ENCODE assay signal across 26 mouse cellular contexts in the genomic region with DNA sequence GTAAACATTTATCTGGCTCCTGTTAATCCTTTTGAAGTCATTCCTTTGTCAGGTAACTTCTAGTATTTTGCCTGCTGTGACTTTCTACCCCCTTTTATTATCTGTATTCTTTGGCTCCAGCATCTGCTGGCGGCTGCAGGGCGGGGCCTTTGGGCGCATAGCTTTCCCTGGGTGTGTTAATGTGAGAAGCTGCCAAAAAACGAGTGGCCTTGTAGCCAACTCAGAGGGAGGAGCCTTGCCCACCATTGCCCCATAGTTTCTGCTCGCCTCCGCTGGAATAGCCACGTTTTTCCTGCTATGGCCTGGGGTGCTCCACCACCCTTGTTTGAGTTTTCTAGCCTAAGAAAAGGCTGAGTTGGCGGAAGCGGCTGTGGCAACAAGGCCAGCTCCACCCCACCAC. TPM values are rescaled to one million over a fixed set of nuclear protein-coding genes. Genes with fewer than 3 reads are reported as not detected.
DNase-seq lines count a peak whose midpoint lies in the region; ATAC-seq and TF ChIP-seq lines count a peak whose summit lies in the region.
"Had no signal": no experiment of that assay in that cellular context is flagged by ENCODE, and none has a peak within 500 bp of the region (broad histone marks: within the 10 kb centered on the region; RNA-seq: fewer than 3 reads in every experiment).

No protein-coding gene starts in this region.

- H3K36me3 ChIP-seq in heart, embryonic 15.5 days, result no peaks in the 10 kb centered on the region
- H3K36me3 ChIP-seq in thymus, adult 2 months (ENCODE audit: control insufficient read depth, insufficient read depth, low read length), result no peaks in the 10 kb centered on the region
- H3K36me3 ChIP-seq: G1E; kidney, embryonic 15.5 days; midbrain, embryonic 12.5 days had no signal

- no peak overlapping the region for H3K9ac ChIP-seq in heart, embryonic 15.5 days
- H3K9ac ChIP-seq: forebrain, embryonic 13.5 days; kidney, embryonic 15.5 days; liver, embryonic 14.5 days; midbrain, embryonic 12.5 days had no signal

- no peak for DNase-seq in heart, adult 8-10 months (ENCODE audit: low spot score)
- peak; percentile 12 for DNase-seq in lung, adult 2 months
- DNase-seq in lung, postnatal 14 days, result no peak
- DNase-seq in fat pad, adult 2 months (ENCODE audit: extremely low read depth, low read depth, low spot score), result peak; percentile 88
- DNase-seq in spleen, postnatal 36 days (ENCODE audit: low spot score in 2 of 2), result no peak
- DNase-seq in thymus, adult 2 months, result no peak
- DNase-seq: cerebellum, adult 18-20 months; cerebellum, postnatal 25 days; gastrocnemius, postnatal 14 days; kidney, postnatal 4 days; right cerebral cortex, postnatal 4 days; thymus, postnatal 25 days had no signal

- no peak for TF ChIP-seq CTCF in lung, adult 2 months (IDR thresholded peaks at IDR 0.05; ENCODE audit: insufficient read depth, low read length)
- no peak for TF ChIP-seq CTCF in thymus, adult 2 months (IDR thresholded peaks at IDR 0.05; ENCODE audit: borderline replicate concordance, control insufficient read depth, extremely low read depth, insufficient read depth, low read length, poor library complexity)

- 0 out of 2 replicates have a peak overlapping the region, but pooled peaks have one; percentile 11 for H3K4me2 ChIP-seq in heart, embryonic 15.5 days
- H3K4me2 ChIP-seq: forebrain, embryonic 13.5 days; kidney, embryonic 15.5 days; midbrain, embryonic 12.5 days had no signal

- no peaks in the 10 kb centered on the region for H3K27me3 ChIP-seq in heart, embryonic 15.5 days
- H3K27me3 ChIP-seq in thymus, adult 2 months (ENCODE audit: control insufficient read depth, insufficient read depth, low read length), result no peaks in the 10 kb centered on the region
- H3K27me3 ChIP-seq: forebrain, embryonic 13.5 days; kidney, embryonic 15.5 days; midbrain, embryonic 12.5 days had no signal

- H3K9me3 ChIP-seq in heart, embryonic 15.5 days (replicated peaks), result no peaks in the 10 kb centered on the region
- H3K9me3 ChIP-seq: forebrain, embryonic 13.5 days had no signal

- H3K4me3 ChIP-seq in heart, embryonic 15.5 days, result no peak overlapping the region
- H3K4me3 ChIP-seq in lung, adult 2 months (replicated peaks; ENCODE audit: extremely low read depth, low read depth, low read length), result no peak overlapping the region
- no peak overlapping the region for H3K4me3 ChIP-seq in thymus, adult 2 months (ENCODE audit: control insufficient read depth, insufficient read depth, low read length)
- H3K4me3 ChIP-seq: forebrain, embryonic 13.5 days; kidney, embryonic 15.5 days; midbrain, embryonic 12.5 days had no signal

- 65% methylated on average over 9 of the region's 9 CpGs for WGBS in heart, embryonic 15.5 days
- WGBS in lung, adult 2 months, result 60% methylated on average over 9 of the region's 9 CpGs
- 89% methylated on average over 9 of the region's 9 CpGs for WGBS in thymus, adult 2 months

- no peak for ATAC-seq in heart, embryonic 15.5 days (replicated peaks; ENCODE audit: insufficient number of reproducible peaks, insufficient read depth, low FRiP score, low read depth)
- ATAC-seq in megakaryocyte-erythroid progenitor cell, adult 5-6 weeks (replicated peaks; ENCODE audit: low FRiP score, low TSS enrichment, poor library complexity, severe bottlenecking), result 0 out of 2 replicates have a peak, but pooled peaks have one; percentile 57
- ATAC-seq: forebrain, embryonic 13.5 days; hindbrain, embryonic 16.5 days; intestine, embryonic 16.5 days had no signal

- H3K4me1 ChIP-seq in heart, embryonic 15.5 days (replicated peaks), result no peaks in the 10 kb centered on the region
- H3K4me1 ChIP-seq in lung, adult 2 months (ENCODE audit: control insufficient read depth, insufficient read depth, low read length), result no peaks in the 10 kb centered on the region
- H3K4me1 ChIP-seq in thymus, adult 2 months (replicated peaks; ENCODE audit: control insufficient read depth, insufficient read depth, low read length), result no peaks in the 10 kb centered on the region
- H3K4me1 ChIP-seq: forebrain, embryonic 13.5 days; kidney, embryonic 15.5 days; midbrain, embryonic 12.5 days had no signal

- H3K27ac ChIP-seq in heart, embryonic 15.5 days, result no peak overlapping the region
- no peak overlapping the region for H3K27ac ChIP-seq in thymus, adult 2 months (ENCODE audit: control insufficient read depth, insufficient read depth, low read length)
- H3K27ac ChIP-seq: forebrain, embryonic 13.5 days; kidney, embryonic 15.5 days; liver, embryonic 14.5 days; midbrain, embryonic 12.5 days had no signal

- no peak for TF ChIP-seq POLR2A in lung, adult 2 months (IDR thresholded peaks at IDR 0.05; ENCODE audit: borderline replicate concordance, extremely low read depth, low read depth, low read length)
- TF ChIP-seq POLR2A in thymus, adult 2 months (IDR thresholded peaks at IDR 0.05; ENCODE audit: control insufficient read depth, extremely low read depth, insufficient read depth, low read length, poor library complexity), result no peak

RNA-seq across cellular contexts. Expression of a gene that starts 7.8 kb away (rescaled TPM):
- 4.2 and 33.2 TPM in 2 replicates for polyA plus RNA-seq in heart, embryonic 15.5 days (2015; fragmentation: Nextera tagmentation; extraction: Ambion mirVana)
- total RNA-seq in heart, adult 8-10 months (2022), result 1 to 10 TPM in 3 of 4 experiments, under 1 TPM in 1; 0.76 to 2.2 (median 1.8) TPM
- 1.7 and 2.9 TPM in 2 replicates for polyA plus RNA-seq in lung, adult 2 months (2012; rRNA removed)
- 8.3 and 13.6 TPM in 2 replicates for total RNA-seq in megakaryocyte-erythroid progenitor cell, adult 5-6 weeks (2014; fragmentation: Nextera tagmentation)
- total RNA-seq in megakaryocyte-erythroid progenitor cell, adult 5-6 weeks (2017), result 21.0 and 47.9 TPM in 2 replicates
- polyA plus RNA-seq in thymus, adult 2 months (2012; rRNA removed), result 3.7 and 6.0 TPM in 2 replicates

RNA-seq across cellular contexts. Expression of a gene that starts 32.7 kb away (rescaled TPM):
- polyA plus RNA-seq in heart, embryonic 15.5 days (2015; fragmentation: Nextera tagmentation; extraction: Ambion mirVana), result 0.26 and 1.9 TPM in 2 replicates
- total RNA-seq in heart, adult 8-10 months (2022), result not detected
- 0.38 TPM in 1 of 2 replicates, not detected in the other for polyA plus RNA-seq in lung, adult 2 months (2012; rRNA removed)
- not detected in 2 replicates for total RNA-seq in megakaryocyte-erythroid progenitor cell, adult 5-6 weeks (2014; fragmentation: Nextera tagmentation)
- total RNA-seq in megakaryocyte-erythroid progenitor cell, adult 5-6 weeks (2017), result not detected in 2 replicates
- polyA plus RNA-seq in thymus, adult 2 months (2012; rRNA removed), result 0.44 and 0.64 TPM in 2 replicates
- total RNA-seq: G1E; heart, postnatal 36 days; monocyte, adult 5-6 weeks had no signal
- polyA plus RNA-seq: C2C12; G1E; hindbrain, embryonic 16.5 days; limb, embryonic 11.5 days; midbrain, embryonic 12.5 days; neural tube, embryonic 11.5 days had no signal

RNA-seq across cellular contexts. Expression of a gene that starts 45.4 kb away (rescaled TPM):
- 1.7 and 2.3 TPM in 2 replicates for polyA plus RNA-seq in heart, embryonic 15.5 days (2015; fragmentation: Nextera tagmentation; extraction: Ambion mirVana)
- total RNA-seq in heart, adult 8-10 months (2022), result 1 to 10 TPM; 1.7 to 2.3 (median 1.8) TPM
- polyA plus RNA-seq in lung, adult 2 months (2012; rRNA removed), result 1.2 and 1.3 TPM in 2 replicates
- total RNA-seq in megakaryocyte-erythroid progenitor cell, adult 5-6 weeks (2014; fragmentation: Nextera tagmentation), result not detected in 2 replicates
- not detected in 2 replicates for total RNA-seq in megakaryocyte-erythroid progenitor cell, adult 5-6 weeks (2017)
- 0.22 and 0.23 TPM in 2 replicates for polyA plus RNA-seq in thymus, adult 2 months (2012; rRNA removed)
- total RNA-seq: monocyte, adult 5-6 weeks had no signal
- polyA plus RNA-seq: C2C12, G1E had no signal

Comparison
In these comparisons a context has a peak if more than half of its experiments do, and no peak if none do; other contexts are left out.
1. DNase-seq: peak in lung, adult 2 months (single experiment) and fat pad, adult 2 months (single experiment); none in heart, adult 8-10 months (single experiment), lung, postnatal 14 days (single experiment), spleen, postnatal 36 days (0 of 2) and thymus, adult 2 months (single experiment).